Mouse (Mus musculus) central nervous system, embryonic 18 days (tissue): ENCODE results near the gene Gm5065. TPM values are rescaled to one million over a fixed set of nuclear protein-coding genes. Genes with fewer than 3 reads are reported as not detected.

Experiments used
- polyA plus RNA-seq: library from polyadenylated mRNA; depleted of rRNA; stranded (reverse); fragments of >200 nt; gene quantifications from 2 replicates; pipeline ENCODE4 v1.2.3, GENCODE M21; 2012; rRNA removed

Gm5065 gene
- not detected in 2 replicates for polyA plus RNA-seq

DNA sequence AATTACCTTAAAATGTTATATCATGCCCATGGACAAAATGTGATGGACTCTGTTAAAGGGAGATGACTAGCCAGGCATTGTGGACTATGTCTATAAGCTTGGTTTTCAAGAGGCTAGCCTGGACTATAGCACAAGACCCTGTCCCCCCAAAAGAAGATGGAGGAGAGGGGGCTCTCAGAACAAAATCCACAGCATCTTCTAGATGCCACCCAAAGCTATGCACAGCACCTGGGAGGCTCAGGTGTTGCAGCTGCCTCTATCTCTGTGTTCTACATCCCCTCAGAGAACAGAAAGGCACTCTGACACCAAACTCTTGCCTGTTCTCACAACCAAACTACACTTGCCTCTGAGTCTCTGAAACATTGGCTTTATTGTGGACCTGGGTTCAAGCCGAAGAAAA, at the start of gene Gm5065:
Gene Gm5065 (plus strand): TSS at position 301 of the 400 bp plus-strand sequence.

DNA sequence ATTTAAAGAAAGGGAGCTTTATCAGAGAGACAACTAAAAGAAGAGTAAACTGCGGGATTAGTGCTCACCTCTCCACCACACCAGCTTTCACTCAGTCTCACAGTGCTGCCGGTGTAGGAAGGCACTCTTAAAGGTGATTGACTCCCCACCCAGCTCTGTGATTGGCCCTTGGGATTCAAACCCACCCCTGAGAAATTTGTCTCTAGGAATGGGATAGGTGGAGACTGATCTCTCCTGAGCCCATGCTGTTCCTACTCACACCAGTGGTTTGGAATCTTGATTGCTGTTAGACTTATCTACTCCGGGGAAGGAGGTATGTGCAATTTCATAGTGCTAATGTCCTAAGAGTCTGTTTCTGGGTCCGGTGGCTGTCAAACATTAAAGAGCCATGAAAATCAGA, 598 bp downstream of the Gm5065 start, which contains the start of gene Nlrp2:
Gene Nlrp2 (minus strand): TSS at position 101 of the 400 bp plus-strand sequence.

Other genes with a start within 250 kb of the Gm5065 start
- gene Rfpl4, start 233.6 kb upstream of the Gm5065 start, polyA plus RNA-seq: not detected in 2 replicates
- gene Rasl2-9, start 224.6 kb upstream of the Gm5065 start, polyA plus RNA-seq: 0.36 and 0.44 TPM in 2 replicates
- not detected in 2 replicates for gene Vmn1r55, start 200.9 kb upstream of the Gm5065 start, polyA plus RNA-seq
- not detected in 2 replicates for gene Vmn1r56, start 153.8 kb upstream of the Gm5065 start, polyA plus RNA-seq
- gene Vmn1r57, start 132.0 kb upstream of the Gm5065 start, polyA plus RNA-seq: not detected in 2 replicates
- not detected in 2 replicates for gene Nlrp2, start 498 bp downstream of the Gm5065 start, polyA plus RNA-seq
- gene Vmn1r58, start 62.9 kb downstream of the Gm5065 start, polyA plus RNA-seq: not detected in 2 replicates
- gene Vmn1r59, start 106.2 kb downstream of the Gm5065 start, polyA plus RNA-seq: not detected in 2 replicates
- not detected in 2 replicates for gene Vmn2r28, start 143.4 kb downstream of the Gm5065 start, polyA plus RNA-seq
- not detected in 2 replicates for gene Vmn1r60, start 196.8 kb downstream of the Gm5065 start, polyA plus RNA-seq